Mouse (Mus musculus): Measurements from ENCODE around the gene Sohlh2. TPM values are rescaled to one million over a fixed set of nuclear protein-coding genes. Genes with fewer than 3 reads are reported as not detected.

Sohlh2 gene
- polyA plus RNA-seq, 1 experiment from 2014 or later = 0.13 TPM

GRCm38 (mm10) chr3:55152673-55153334 is 29.0 kb upstream of the Sohlh2 start:
- 66% methylated on average over 6 of the region's 6 CpGs for WGBS
- ATAC-seq (ENCODE audit: low FRiP score) = no peak

GRCm38 (mm10) chr3:55154163-55154562 is 27.7 kb upstream of the Sohlh2 start:
- H3K4me1 ChIP-seq (replicated peaks; ENCODE audit: control insufficient read depth, insufficient read depth, low read length) = no peaks in the 10 kb centered on the region
- no peak for ATAC-seq (ENCODE audit: low FRiP score)
- no peak overlapping the region for H3K27ac ChIP-seq
- no peaks in the 10 kb centered on the region for H3K9me3 ChIP-seq (ENCODE audit: control insufficient read depth, low read length)
- 87% methylated on average over 7 of the region's 7 CpGs for WGBS
- no peak overlapping the region for H3K4me2 ChIP-seq (replicated peaks)
- no peak for DNase-seq (ENCODE audit: low spot score)
- H3K9ac ChIP-seq = no peak overlapping the region
- no peak overlapping the region for H3K4me3 ChIP-seq (replicated peaks; ENCODE audit: low read length)
- H3K27me3 ChIP-seq (ENCODE audit: control insufficient read depth, insufficient read depth, low read length) = no peaks in the 10 kb centered on the region
- no peaks in the 10 kb centered on the region for H3K36me3 ChIP-seq (replicated peaks; ENCODE audit: control insufficient read depth, insufficient read depth)

More at GRCm38 (mm10) chr3:55152673-55153334, 29.0 kb upstream of the Sohlh2 start:
- Histone ChIP-seq H3K4me2 (replicated peaks) (no peak overlapping the region), H3K9me3 (ENCODE audit: control insufficient read depth, low read length) (no peaks in the 10 kb centered on the region), H3K27me3 (ENCODE audit: control insufficient read depth, insufficient read depth, low read length) (no peaks in the 10 kb centered on the region), H3K27ac (no peak overlapping the region), H3K9ac (no peak overlapping the region), H3K4me1 (replicated peaks; ENCODE audit: control insufficient read depth, insufficient read depth, low read length) (no peaks in the 10 kb centered on the region), H3K36me3 (replicated peaks; ENCODE audit: control insufficient read depth, insufficient read depth) (no peaks in the 10 kb centered on the region), H3K4me3 (replicated peaks; ENCODE audit: low read length) (no peak overlapping the region)
- peak; percentile 78 for DNase-seq (ENCODE audit: low spot score)

- Histone ChIP-seq H3K27me3 (ENCODE audit: control insufficient read depth, insufficient read depth, low read length) (no peaks in the 10 kb centered on the region), H3K4me2 (replicated peaks) (no peak overlapping the region), H3K27ac (no peak overlapping the region), H3K36me3 (replicated peaks; ENCODE audit: control insufficient read depth, insufficient read depth) (no peaks in the 10 kb centered on the region), H3K4me1 (replicated peaks; ENCODE audit: control insufficient read depth, insufficient read depth, low read length) (no peaks in the 10 kb centered on the region), H3K4me3 (replicated peaks; ENCODE audit: low read length) (no peak overlapping the region), H3K9ac (no peak overlapping the region), H3K9me3 (ENCODE audit: control insufficient read depth, low read length) (no peaks in the 10 kb centered on the region)
- WGBS = 53% methylated on average over 5 of the region's 5 CpGs
- ATAC-seq (ENCODE audit: low FRiP score) = 0 out of 2 replicates have a peak, but pooled peaks have one; percentile 43
- DNase-seq (ENCODE audit: low spot score) = no peak
Observed at GRCm38 (mm10) chr3:55157413-55157812, 24.4 kb upstream of the Sohlh2 start.

GRCm38 (mm10) chr3:55161144-55161543 is 20.7 kb upstream of the Sohlh2 start:
- Histone ChIP-seq H3K4me1 (replicated peaks; ENCODE audit: control insufficient read depth, insufficient read depth, low read length) (no peaks in the 10 kb centered on the region), H3K27me3 (ENCODE audit: control insufficient read depth, insufficient read depth, low read length) (no peaks in the 10 kb centered on the region), H3K9me3 (ENCODE audit: control insufficient read depth, low read length) (no peaks in the 10 kb centered on the region), H3K9ac (no peak overlapping the region), H3K36me3 (replicated peaks; ENCODE audit: control insufficient read depth, insufficient read depth) (no peaks in the 10 kb centered on the region), H3K4me3 (replicated peaks; ENCODE audit: low read length) (no peak overlapping the region), H3K4me2 (replicated peaks) (no peak overlapping the region), H3K27ac (peak overlapping the region; percentile 11; the same call in 1 of the 2 replicates)
- 43% methylated on average over 7 of the region's 7 CpGs for WGBS
- no peak for DNase-seq (ENCODE audit: low spot score)
- ATAC-seq (ENCODE audit: low FRiP score) = 0 out of 2 replicates have a peak, but pooled peaks have one; percentile 21

- Histone ChIP-seq H3K4me3 (replicated peaks; ENCODE audit: low read length) (no peak overlapping the region), H3K4me1 (replicated peaks; ENCODE audit: control insufficient read depth, insufficient read depth, low read length) (no peaks in the 10 kb centered on the region), H3K4me2 (replicated peaks) (no peak overlapping the region), H3K9me3 (ENCODE audit: control insufficient read depth, low read length) (no peaks in the 10 kb centered on the region), H3K9ac (no peak overlapping the region), H3K27ac (no peak overlapping the region), H3K27me3 (ENCODE audit: control insufficient read depth, insufficient read depth, low read length) (no peaks in the 10 kb centered on the region), H3K36me3 (replicated peaks; ENCODE audit: control insufficient read depth, insufficient read depth) (no peaks in the 10 kb centered on the region)
- DNase-seq (ENCODE audit: low spot score) (no peak), ATAC-seq (ENCODE audit: low FRiP score) (no peak)
- WGBS = 61% methylated on average over 4 of the region's 4 CpGs
Observed at GRCm38 (mm10) chr3:55163510-55163909, 18.3 kb upstream of the Sohlh2 start.

- H3K9me3 ChIP-seq (ENCODE audit: control insufficient read depth, low read length) = no peaks in the 10 kb centered on the region
- DNase-seq (ENCODE audit: low spot score) (no peak), ATAC-seq (ENCODE audit: low FRiP score) (no peak)
- H3K4me1 ChIP-seq (replicated peaks; ENCODE audit: control insufficient read depth, insufficient read depth, low read length) = no peaks in the 10 kb centered on the region
- WGBS = 76% methylated on average over 3 of the region's 3 CpGs
- no peak overlapping the region for H3K27ac ChIP-seq
- no peak overlapping the region for H3K4me2 ChIP-seq (replicated peaks)
- no peaks in the 10 kb centered on the region for H3K27me3 ChIP-seq (ENCODE audit: control insufficient read depth, insufficient read depth, low read length)
- H3K4me3 ChIP-seq (replicated peaks; ENCODE audit: low read length) = no peak overlapping the region
- no peaks in the 10 kb centered on the region for H3K36me3 ChIP-seq (replicated peaks; ENCODE audit: control insufficient read depth, insufficient read depth)
- no peak overlapping the region for H3K9ac ChIP-seq
Observed at GRCm38 (mm10) chr3:55172478-55172877, 9.3 kb upstream of the Sohlh2 start.

GRCm38 (mm10) chr3:55177271-55177670 is 4.6 kb upstream of the Sohlh2 start:
- no peaks in the 10 kb centered on the region for H3K9me3 ChIP-seq (ENCODE audit: control insufficient read depth, low read length)
- H3K4me2 ChIP-seq (replicated peaks) = no peak overlapping the region
- no peaks in the 10 kb centered on the region for H3K4me1 ChIP-seq (replicated peaks; ENCODE audit: control insufficient read depth, insufficient read depth, low read length)
- H3K27me3 ChIP-seq (ENCODE audit: control insufficient read depth, insufficient read depth, low read length) = no peaks in the 10 kb centered on the region
- no peaks in the 10 kb centered on the region for H3K36me3 ChIP-seq (replicated peaks; ENCODE audit: control insufficient read depth, insufficient read depth)
- no peak overlapping the region for H3K9ac ChIP-seq
- ATAC-seq (ENCODE audit: low FRiP score) (no peak), DNase-seq (ENCODE audit: low spot score) (no peak)
- H3K27ac ChIP-seq = no peak overlapping the region
- no peak overlapping the region for H3K4me3 ChIP-seq (replicated peaks; ENCODE audit: low read length)
- 57% methylated on average over 6 of the region's 6 CpGs for WGBS

- ATAC-seq (ENCODE audit: low FRiP score) = no peak
- Histone ChIP-seq H3K9ac (no peak overlapping the region), H3K9me3 (ENCODE audit: control insufficient read depth, low read length) (no peaks in the 10 kb centered on the region), H3K36me3 (replicated peaks; ENCODE audit: control insufficient read depth, insufficient read depth) (no peaks in the 10 kb centered on the region), H3K27me3 (ENCODE audit: control insufficient read depth, insufficient read depth, low read length) (no peaks in the 10 kb centered on the region), H3K4me1 (replicated peaks; ENCODE audit: control insufficient read depth, insufficient read depth, low read length) (no peaks in the 10 kb centered on the region), H3K4me3 (replicated peaks; ENCODE audit: low read length) (no peak overlapping the region), H3K4me2 (replicated peaks) (no peak overlapping the region), H3K27ac (no peak overlapping the region)
- WGBS = 93% methylated on average over 4 of the region's 4 CpGs
- DNase-seq (ENCODE audit: low spot score) = no peak
Observed at GRCm38 (mm10) chr3:55191668-55192067, 9.8 kb downstream of the Sohlh2 start.

- ATAC-seq (ENCODE audit: low FRiP score) = no peak
Observed at GRCm38 (mm10) chr3:55193351-55193750, 11.5 kb downstream of the Sohlh2 start.

GRCm38 (mm10) chr3:55194792-55195191 is 13.0 kb downstream of the Sohlh2 start:
- H3K4me2 ChIP-seq (replicated peaks) = no peak overlapping the region
- no peaks in the 10 kb centered on the region for H3K36me3 ChIP-seq (replicated peaks; ENCODE audit: control insufficient read depth, insufficient read depth)
- no peak overlapping the region for H3K27ac ChIP-seq
- H3K4me1 ChIP-seq (replicated peaks; ENCODE audit: control insufficient read depth, insufficient read depth, low read length) = no peaks in the 10 kb centered on the region
- 61% methylated on average over 8 of the region's 8 CpGs for WGBS
- H3K9me3 ChIP-seq (ENCODE audit: control insufficient read depth, low read length) = no peaks in the 10 kb centered on the region
- H3K9ac ChIP-seq = no peak overlapping the region
- H3K27me3 ChIP-seq (ENCODE audit: control insufficient read depth, insufficient read depth, low read length) = no peaks in the 10 kb centered on the region
- DNase-seq (ENCODE audit: low spot score) = no peak
- ATAC-seq (ENCODE audit: low FRiP score) = no peak
- no peak overlapping the region for H3K4me3 ChIP-seq (replicated peaks; ENCODE audit: low read length)

More at GRCm38 (mm10) chr3:55193351-55193750, 11.5 kb downstream of the Sohlh2 start:
- H3K9ac ChIP-seq = no peak overlapping the region
- no peaks in the 10 kb centered on the region for H3K9me3 ChIP-seq (ENCODE audit: control insufficient read depth, low read length)
- no peaks in the 10 kb centered on the region for H3K36me3 ChIP-seq (replicated peaks; ENCODE audit: control insufficient read depth, insufficient read depth)
- H3K4me3 ChIP-seq (replicated peaks; ENCODE audit: low read length) = no peak overlapping the region
- no peaks in the 10 kb centered on the region for H3K4me1 ChIP-seq (replicated peaks; ENCODE audit: control insufficient read depth, insufficient read depth, low read length)
- 58% methylated on average over 2 of the region's 2 CpGs for WGBS
- H3K27me3 ChIP-seq (ENCODE audit: control insufficient read depth, insufficient read depth, low read length) = no peaks in the 10 kb centered on the region
- DNase-seq (ENCODE audit: low spot score) = no peak
- no peak overlapping the region for H3K27ac ChIP-seq
- no peak overlapping the region for H3K4me2 ChIP-seq (replicated peaks)

All from hindbrain, embryonic 14.5 days (tissue).